Mouse (Mus musculus) megakaryocyte, embryonic 14.5 days (primary cell): ENCODE measurements at regions not wholly inside any gene's neighbourhood (a gene's known extent, or its start where the extent isn't known, plus 50 kb on each side); places are given as distances from the start of the nearest gene placed in this dataset.

Experiments used
- FLI1 ChIP-seq: IDR thresholded peaks from 2 replicates; pipeline ENCODE4 v1.6.1; 2012; ENCODE audit warnings: low read length, inconsistent platforms, mixed read lengths
- GATA1 ChIP-seq: IDR thresholded peaks from 3 replicates; pipeline ENCODE4 v1.6.1; 2012; ENCODE audit warnings: mixed read lengths, low read length, inconsistent platforms, borderline replicate concordance

DNA sequence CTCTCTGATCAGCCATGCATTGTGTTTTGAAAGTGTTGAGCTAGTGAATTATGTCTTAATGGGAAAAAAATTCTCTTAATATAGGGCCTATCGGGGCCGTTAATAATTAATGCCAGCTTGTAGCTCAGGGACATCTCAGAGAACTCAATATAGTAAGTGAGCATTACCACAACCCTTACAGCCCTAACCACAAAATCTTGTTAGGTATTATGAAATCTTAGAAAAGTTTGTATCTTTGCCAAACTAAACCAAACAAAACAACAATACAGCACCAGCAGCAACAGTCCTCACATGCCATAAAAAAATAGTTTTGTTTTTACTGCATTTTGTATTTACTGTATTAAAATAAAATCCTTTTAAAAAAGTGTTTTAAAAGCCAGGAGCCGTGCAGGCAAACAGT lies 277.8 kb downstream of the Etnk1 start:
- TF ChIP-seq FLI1 (no peak), GATA1 (no peak)
